Mouse (Mus musculus) cerebellum, adult 8-10 months (tissue): ENCODE measurements around the gene Krt4.

Source experiments
- DNase-seq: peaks from one replicate; pipeline ENCODE4 v3.0.0; 2022

The Krt4 gene

DNA sequence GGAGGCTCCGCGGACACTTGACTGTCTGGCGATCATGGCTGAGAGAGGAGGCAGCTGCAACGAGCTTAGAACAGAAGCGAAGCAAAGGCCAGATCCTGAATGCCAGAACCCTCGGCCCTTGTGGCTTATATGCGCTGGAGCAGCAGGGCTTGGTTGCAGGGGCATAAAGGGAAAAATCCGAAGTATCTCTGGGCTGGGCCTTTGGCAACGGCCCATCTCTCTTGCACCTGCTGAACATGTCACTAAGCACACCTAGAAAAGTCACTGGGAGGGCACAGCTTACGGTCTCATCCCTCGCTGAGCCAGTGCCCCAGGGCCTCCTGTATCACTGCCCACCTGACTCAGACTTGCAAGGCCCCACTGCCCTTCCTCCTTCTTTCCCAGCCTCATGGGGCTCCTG lies at the start of gene Krt4:
Gene Krt4 (minus strand): TSS at position 101 of the 400 bp plus-strand sequence.
- DNase-seq, result no peak

DNA sequence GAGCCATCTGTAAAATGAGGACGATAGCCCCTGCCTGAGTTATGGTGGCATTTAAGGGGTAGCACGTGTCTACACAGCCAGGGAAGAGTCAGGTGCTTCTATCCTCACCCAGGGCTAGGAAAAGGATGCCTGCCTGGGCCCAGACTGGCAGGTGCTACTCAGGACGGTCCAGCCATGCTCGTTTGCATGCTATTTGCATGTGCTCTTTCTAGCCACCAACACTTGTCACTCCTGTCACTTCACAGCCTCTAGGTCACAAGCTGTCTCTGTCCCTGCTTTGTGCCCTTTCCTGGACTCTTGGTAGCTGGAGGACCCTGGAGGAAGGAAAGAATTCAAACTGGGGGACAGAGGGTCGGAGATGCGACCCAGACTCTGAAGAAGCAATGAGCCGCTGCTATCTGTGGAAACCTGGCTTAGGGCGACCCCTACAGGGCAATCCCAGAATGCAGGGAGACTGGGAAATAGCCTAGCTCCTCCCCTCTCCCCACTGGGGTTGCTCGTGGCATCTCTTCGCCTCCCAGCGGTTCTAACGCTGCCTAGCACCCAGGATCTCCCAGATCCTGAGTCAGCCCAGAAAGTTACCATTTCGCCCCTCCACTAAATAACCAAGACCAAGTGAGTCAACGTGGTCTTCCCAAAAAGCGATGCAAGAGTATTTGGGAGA lies 49.0 kb upstream of the Krt4 start:
- DNase-seq, result peak; percentile 80

DNA sequence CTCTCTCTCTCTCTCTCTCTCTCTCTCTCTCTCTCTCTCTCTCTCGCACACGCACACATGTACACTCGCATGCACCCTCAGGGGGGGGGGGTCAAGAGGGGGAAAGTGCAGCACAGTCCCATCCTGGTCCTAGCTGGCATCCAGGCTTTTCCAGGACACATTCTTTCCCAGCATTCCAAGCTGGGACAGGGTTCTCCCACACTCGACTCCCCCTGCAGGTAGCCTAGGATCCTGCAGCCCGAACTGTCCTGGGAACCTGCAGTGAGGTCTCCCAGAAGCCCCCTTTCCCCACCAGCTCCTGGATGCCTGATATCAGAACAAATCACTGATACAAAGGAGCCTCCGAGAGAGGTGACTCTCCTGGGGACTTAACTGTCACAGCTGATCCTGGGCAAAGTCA lies 46.0 kb upstream of the Krt4 start:
- no peak for DNase-seq

DNA sequence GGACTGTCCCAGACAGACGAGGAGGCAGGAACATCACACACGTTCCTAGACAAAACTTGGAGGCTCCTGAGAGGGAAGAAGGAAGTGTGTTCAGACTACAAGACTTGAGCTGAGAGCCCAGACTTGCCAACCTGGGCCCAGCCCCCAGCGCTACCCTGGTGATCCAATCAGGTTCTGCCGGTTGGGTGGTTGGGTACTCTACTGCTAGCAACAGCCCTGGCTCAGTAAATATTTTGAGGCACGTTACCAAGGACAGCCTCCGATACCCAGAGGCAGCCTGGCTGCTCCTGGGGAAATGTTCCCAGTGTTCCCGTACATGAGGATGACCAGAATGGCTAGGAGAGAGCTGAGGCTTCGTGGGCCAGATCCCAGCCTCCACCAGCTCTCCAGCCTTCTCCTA lies 42.3 kb upstream of the Krt4 start:
- no peak for DNase-seq

DNA sequence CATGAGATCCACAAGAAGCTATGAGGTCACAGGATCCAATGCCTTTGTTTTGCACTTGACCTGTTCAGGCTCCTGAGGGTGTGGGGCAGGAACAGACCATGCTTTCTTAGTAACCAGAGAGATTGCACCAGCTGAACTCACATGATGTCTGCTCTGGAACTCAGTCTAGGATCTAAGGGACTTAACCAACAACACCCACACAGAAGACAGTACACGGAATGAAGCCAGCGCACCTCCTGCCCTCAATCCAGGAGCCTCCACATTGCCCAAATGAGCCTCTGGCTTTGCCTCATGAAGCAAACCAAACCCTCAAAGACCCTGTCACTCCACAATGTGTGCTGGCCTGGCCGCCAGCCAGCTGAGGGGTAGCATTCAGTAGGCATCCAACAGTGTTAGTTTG lies 34.4 kb upstream of the Krt4 start:
- DNase-seq, result no peak

DNA sequence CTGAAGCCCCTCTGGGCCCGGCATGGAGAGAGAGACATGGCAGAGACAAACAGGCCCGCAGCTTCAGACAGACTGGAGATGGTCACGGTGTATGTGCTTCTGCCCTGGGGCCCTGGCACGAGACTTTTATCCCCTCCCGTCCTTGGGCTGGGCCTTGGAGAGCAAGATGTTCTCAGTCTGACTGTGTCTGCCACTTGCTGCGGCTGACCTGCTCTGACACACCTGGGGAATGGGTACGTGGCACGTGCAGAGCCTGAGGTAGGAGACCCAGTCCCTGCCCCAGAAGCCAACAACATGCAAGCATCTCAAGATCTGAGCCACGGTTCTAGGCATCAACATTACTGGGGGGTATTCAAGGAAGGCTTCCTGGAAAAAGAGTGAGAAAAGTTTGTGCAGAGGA lies 29.7 kb upstream of the Krt4 start, which contains the start of gene Krt78:
Gene Krt78 (minus strand): TSS at position 101 of the 400 bp plus-strand sequence.
- no peak for DNase-seq

DNA sequence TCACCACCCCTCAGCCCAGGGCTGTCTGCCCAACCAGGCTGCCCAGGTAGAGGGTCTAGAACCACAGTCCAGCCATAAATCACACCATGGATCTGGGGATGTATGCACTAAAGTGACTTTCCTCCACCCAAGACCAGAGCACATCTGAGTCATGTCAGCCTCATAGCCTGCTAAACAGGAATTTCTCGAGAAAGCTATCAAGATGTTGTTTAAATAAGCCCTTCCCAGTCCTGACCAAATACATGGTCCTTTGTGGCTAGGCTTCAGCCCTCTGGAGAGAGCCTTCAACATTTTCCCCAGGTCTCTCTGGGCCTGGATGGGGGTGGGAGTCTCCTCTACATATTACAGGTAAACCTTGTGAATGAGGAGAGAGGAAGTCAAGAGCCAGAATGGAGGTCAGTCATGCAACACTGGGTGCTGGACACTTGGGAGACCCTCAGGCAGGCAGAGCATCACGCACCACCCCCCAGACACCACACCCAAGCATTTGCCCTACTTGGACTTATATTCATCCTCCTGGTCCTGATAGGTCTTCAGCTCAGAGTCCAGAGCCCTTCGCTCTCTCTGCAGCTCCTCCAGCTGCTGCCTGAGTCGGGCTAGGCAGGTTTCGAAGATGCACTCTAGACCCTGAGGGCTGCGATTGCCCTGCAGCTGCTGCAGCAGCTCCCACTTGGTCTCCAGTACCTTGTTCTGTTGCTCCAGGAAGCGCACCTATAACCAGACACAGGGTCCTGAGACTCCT lies 28.4 kb upstream of the Krt4 start:
- DNase-seq, result no peak

DNA sequence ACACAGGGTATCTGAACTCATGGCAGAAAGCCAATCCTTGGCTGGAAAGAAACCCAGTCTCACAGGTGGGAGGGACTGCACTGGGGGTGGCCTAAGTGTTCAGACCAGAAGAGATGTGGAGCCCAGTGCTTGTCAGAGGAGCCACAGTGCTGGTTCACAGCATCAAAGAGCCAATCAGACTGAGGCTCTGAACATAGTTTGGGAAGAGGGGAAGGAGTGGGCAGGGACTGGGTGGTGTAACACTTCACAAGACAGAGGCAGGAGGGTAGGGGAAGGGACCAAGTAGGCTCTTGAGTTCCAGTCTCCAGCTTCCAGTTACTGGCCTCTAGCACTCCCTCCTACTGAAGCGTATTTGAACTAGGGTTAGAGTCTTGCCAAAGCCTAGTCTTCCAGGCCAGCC lies 20.9 kb upstream of the Krt4 start:
- no peak for DNase-seq

DNA sequence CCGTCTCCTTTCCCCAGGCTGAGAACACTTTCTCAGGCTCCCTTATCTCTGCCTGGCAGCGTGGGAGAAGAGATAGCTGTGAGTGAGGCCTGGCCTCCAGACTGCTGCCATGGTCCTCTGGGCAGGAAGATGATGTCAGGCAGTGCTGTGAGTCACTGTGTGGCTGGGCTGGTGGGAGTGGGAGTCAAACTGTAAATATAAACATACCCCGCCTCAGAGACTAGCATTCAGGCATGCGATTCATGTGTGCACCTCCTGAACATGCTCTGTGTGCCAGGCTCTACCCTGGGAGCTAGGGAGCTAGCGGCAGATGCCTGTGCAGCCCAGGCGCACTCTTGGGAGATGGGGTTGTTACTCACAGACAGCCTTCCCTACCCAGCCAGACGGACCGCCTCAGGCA lies 17.4 kb upstream of the Krt4 start:
- DNase-seq, result no peak

DNA sequence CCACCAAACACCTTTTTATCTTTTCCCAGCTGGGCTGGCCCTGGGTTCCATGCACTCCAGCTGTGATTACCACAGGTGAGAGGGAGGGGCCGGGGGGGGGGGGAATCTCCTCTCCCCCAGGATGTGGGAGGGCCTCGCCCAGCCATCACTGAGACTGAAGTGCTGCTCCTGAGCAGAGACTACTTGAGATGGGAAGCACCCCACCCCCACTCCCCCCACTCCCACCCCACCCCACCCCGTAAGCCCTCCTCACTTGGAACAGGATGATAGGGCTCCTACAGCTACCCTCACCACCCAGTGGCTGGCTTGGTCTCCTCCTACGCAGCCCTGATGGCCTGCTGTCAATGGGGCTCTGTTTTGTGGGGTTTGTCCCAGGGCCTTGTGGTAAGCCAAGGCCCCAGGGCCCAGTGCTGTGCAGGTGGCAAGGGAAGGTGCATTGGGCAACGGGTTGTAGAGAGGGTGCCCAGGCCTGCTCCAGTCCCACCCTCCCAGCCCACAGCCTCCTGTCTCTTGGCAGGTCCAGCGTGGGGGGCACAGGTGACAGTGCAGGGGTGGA lies 15.8 kb upstream of the Krt4 start, which contains the start of gene Krt79:
Gene Krt79 (minus strand): TSS at position 51 of the 556 bp plus-strand sequence.
- no peak for DNase-seq

DNA sequence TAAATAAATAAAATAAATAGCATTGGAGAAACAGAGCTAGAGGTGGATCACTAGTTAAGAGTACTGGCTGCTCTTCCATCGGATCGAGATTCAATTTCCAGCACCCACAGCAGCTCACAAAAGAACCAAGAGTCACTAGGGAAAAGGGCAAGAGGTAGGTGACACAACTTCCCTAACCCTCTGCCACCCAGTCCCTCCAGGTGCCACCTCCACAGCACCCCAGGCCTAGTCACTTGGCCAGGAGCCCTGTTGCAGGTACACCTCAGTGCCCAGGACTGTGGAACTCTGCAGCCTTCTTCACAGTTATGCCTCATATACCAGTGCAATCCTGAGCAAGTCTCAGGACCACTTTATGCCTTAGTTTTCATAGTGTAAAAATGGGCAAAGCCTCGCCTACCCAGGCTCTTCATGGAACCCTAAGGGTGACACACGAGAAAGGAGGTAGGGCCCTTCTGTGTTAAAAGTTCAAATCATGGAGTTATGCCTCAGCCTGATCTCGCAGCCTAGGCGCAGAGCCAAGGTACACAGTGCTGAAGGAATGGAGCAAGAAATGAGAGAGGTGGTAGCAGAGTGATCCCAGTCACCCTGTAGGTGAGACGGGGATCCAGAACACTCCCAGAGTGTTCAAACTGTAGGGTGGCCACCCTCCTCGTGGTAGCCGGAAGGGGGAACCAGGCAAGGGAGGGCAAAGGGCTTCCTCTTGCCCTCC lies 14.2 kb upstream of the Krt4 start:
- no peak for DNase-seq

DNA sequence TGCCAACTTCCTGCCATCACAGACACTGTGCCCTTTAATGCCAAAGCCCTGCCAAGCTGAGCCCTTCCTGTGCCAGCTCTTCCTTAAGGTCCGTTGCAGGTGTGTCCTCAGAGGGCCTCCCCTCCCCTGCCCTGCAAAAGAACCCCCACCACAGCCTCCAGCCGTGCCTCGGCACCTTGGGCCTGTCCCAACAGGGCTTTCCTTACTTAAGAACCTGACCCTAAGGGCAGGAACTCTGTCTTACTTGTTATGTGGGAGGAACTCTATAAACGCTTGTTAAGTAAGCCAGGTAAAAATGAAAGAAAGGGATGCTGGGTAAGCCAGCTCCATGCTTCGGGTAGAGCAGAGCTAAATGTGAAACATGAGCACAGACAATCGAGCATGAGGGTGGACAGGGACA lies 8.5 kb upstream of the Krt4 start:
- no peak for DNase-seq

DNA sequence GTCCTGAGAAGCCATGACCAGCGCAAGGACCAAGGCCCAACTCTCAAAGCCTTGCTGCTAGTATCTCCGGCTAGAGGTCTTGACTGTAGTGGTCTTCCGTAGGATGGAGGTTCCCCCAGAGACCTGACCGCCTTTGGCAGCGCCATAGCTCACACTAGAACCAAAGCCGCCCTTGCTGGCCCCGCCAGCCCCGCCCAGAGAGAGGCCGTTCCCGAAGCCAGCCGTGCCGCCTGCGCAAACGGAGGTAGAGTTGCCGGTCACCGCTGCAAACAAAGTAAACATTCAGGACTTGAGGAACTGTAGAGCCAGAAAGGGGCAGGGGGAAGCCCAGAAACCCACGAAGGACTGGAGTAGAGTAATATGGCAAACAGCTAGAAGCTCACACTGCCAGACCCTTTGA lies 5.1 kb upstream of the Krt4 start:
- DNase-seq, result no peak

DNA sequence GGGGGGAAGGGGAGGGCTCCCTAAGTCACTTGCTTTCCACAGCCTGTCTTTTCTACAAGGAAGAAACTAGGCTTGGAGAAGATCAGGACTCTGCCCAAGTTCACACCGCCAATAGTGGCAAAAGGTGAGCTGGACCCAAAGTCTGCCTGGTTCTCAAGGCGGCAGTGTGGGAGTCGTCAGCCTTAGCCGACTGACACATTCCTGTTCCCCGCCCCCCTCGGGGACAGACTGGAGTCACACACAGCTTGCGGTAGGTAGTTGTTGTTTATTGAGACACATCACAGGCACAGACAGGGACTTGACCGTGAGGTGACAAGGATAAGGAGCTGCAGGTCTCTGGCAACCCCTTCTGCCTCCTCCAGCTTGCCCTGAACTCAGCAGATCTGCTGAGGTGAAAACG lies 4.6 kb upstream of the Krt4 start:
- no peak for DNase-seq

DNA sequence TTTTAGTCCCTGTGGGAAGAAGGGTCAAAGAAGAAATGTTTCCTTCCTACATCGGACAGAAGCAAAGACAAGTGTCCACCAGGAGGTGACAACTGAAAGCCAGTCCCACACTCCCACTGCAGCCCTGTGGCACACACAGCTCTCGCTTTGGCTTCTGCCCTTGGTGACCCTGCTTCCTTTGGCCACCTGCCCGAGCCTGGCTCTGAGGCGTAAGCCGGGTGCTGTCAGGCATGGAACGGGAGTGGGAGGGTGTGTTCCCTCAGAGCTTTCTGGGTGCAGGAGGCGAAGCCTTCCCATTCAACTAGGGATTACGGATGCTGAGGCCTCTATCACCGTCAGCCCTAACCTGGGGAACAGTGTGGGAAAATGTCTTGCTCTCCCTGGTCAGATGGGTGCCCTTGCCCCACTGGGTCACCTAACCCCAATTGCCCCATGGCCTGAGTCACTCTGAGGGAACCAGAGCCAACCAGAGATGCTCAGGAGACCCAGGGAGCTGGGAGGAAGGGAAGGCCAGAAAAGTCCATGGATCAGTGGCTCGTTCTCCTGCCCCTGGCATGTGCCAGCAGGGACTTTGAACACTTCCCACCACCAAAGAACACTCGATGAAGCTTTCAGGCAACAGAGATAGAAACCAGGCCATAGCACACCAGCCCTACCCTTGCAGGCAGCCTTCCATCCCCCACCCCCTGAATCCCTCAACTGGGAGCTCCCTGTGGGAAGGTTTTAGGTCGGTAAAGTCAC lies 3.0 kb upstream of the Krt4 start:
- DNase-seq, result no peak

DNA sequence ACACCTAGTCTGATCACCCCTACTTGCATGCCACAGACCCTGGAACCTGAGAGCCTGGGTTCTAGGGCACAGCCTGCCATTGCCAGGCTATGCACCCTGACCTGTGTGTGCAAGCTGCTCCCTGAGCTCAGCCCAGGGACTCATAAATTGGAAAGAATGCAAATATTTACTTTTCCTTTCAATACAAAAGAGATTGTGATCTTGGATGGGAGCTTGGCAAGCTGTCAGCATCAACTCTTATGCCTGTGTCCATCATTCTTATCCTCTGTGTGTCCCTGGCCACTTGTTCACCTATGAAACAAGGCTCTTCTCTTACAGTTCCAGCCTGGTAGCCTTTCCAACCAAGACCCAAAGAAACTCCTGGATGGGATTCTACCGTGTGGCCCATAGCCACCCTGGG lies 506 bp upstream of the Krt4 start:
- DNase-seq, result no peak

DNA sequence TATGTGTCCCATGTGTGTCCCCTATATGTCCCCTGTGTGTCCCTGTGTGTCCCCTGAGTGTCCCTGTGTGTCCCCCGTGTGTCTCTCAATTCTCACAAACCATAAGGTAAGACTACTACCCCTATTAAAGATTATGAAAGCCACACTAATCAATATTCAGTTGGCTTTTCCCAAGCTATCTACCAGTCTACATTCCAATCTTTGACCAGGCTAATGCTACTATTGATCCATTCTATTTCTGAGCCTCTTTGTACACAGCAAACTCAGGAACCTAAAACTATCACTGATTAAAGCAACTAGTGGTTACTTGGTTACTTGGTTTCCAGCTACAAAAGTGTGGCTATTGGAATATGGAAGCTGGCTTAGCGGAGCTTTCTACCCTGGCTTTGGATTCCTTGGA lies 2.2 kb downstream of the Krt4 start:
- no peak for DNase-seq

DNA sequence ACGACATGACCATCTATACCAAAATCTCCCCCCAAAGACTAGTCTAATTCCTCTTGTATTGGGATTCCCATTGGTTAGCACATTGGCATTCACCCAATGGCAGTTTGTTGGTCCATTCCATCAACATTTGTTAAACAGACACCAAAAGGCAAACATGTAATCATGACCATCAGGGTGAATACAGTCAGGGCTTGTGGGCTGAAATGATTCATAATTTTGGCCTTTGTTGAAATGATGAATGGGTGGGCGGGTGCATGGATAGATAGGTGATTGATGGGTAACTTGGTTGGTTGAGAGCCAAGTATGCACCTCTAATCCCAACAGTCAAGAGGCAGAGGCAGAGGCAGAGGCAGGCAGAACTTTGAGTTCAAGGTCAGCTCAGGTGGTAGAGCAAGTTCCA lies 8.5 kb downstream of the Krt4 start:
- DNase-seq, result no peak

DNA sequence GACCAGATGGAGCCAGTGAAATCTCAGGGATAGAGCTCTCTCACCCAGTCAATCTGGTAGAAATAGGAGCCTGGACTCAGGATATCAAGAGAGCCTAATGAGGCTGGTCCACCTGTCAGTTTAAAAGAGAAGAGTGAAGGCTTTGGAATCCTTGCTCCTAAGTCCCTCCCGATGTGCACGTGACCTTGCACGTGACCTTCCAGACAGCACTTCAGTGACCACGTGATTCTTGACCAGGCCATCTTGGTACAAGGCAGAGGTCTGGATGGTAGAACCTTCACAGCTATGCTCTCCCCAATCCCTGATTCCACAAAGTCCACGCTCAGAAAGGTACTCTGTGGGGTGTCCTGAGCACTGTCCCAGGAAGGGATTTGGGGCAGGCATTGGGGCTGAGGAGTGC lies 19.7 kb downstream of the Krt4 start:
- DNase-seq, result no peak

DNA sequence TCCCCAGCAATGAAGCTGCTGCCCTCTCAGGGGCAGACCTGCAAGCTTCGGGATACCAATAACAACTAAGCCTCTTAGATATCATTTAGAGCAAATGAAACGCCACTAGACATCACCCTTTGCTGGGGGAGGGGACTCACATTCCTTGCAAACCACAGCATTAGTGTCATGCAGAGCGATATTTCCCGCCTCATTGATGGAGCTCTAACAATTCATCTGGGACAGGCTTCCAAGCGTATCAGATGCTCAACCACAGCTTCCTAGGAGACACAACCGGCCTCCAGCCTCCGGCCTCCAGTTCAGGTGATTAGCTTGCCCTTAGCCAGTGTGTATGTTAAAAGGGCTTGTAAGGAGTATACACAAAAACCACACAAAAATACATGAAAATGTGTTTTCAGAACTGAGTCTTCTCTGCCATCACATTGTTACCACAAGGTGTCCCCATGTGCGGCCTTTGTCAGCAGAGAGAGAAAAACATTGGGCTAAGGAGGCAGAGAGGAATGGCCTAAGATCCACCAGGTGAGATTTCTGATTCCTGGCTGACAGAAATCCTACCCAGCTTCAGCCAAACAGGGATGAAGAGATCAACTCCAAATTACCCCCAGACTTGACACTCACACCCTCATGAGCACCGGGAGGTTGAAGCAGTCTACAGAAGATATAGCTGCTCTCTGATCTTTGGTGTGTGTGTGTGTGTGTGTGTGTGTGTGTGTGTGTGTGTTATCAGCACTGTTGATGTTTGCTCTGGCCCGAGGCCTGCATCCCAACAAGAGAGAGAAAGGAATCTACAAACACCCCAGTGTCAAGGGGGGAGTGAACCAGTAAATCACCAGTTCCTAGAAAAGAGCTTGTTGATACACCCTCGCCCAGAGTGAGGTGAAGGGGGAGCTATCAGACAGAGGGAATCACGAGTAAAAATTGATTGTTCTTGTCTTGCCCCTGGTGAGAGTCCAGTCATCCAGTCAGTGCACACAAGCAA lies 22.1 kb downstream of the Krt4 start:
- DNase-seq, result no peak

DNA sequence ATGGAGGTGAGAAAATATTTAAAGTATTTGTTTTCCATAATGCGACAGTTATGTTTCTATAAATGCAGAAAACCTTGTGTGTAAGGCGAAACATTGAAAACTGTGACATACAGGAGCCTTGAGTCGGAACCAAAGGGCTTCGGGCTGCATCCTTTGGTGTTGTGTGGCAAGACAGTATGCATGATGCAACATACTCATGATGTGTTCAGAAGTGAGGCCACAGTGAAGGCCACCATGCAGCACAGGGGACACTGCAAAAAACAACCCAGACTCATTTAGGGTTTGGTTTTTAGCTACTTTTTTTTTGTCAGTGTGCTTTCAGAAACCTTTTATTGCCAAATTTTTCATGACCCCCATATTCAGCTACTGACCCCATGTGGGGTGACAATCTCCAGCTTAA lies 29.3 kb downstream of the Krt4 start:
- no peak for DNase-seq

DNA sequence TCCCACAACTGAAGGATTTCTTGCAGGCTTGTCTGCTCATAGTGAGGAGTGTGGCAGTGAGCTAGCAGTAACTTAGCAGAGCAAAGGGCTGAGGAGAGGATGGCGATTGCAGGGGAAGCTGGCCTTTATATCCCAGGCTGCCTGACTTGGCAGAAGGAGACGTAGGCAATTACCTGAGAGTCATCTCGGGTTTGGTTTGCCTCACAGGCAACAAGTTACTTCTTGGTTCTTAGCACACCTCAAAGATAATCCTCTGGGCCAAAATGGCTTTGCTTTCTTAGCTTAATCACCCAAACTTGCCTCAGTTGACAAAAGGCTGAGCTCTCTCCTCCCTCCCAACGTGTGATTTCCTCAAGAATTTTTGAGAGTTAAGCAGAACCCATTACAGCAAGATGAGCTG lies 31.7 kb downstream of the Krt4 start, which contains the start of gene Krt76:
Gene Krt76 (minus strand): TSS at position 101 of the 400 bp plus-strand sequence.
- no peak for DNase-seq
